Mouse (Mus musculus) large intestine, adult 2 months (tissue): ENCODE results near the gene Tasp1. TPM values are rescaled to one million over a fixed set of nuclear protein-coding genes. Genes with fewer than 3 reads are reported as not detected.
A peak's percentile ranks its signal among the peaks of the same experiment; 100 is the strongest.

Experiments used
- DNase-seq: peaks from one replicate; pipeline ENCODE4 v3.0.0-alpha.2; 2012; ENCODE audit warnings: low read depth, low spot score
- WGBS: fragments of 180-500 bp; shearing (Covaris S2); methylation state at CpG from one replicate; pipeline ENCODE4 v1.1.7; 2018; 5-methylcytosine and 5-hydroxymethylcytosine counted together
- polyA plus RNA-seq: library from polyadenylated mRNA; depleted of rRNA; stranded (reverse); fragments of >200 nt; gene quantifications from 2 replicates; pipeline ENCODE4 v1.2.3, GENCODE M21; 2012; rRNA removed

Tasp1 gene
- polyA plus RNA-seq, 1 experiment, result 2.4 TPM

GRCm38 (mm10) chr2:139792345-139793120 is 274.1 kb downstream of the Tasp1 start:
- 82% methylated on average over 9 of the region's 9 CpGs for WGBS
- DNase-seq, result no peak

- DNase-seq, result peak; percentile 39
- WGBS, result 16% methylated on average over 4 of the region's 4 CpGs
Measured at GRCm38 (mm10) chr2:139788658-139789057, 277.9 kb downstream of the Tasp1 start.

GRCm38 (mm10) chr2:139784946-139785345 is 281.7 kb downstream of the Tasp1 start:
- WGBS, result 57% methylated on average over 2 of the region's 2 CpGs
- no peak for DNase-seq

GRCm38 (mm10) chr2:139784465-139784864 is 282.1 kb downstream of the Tasp1 start:
- 65% methylated on average over 1 of the region's 1 CpGs for WGBS
- DNase-seq, result no peak

Other genes with a start within 250 kb of the Tasp1 start
- gene Gm17374, start 85.2 kb upstream of the Tasp1 start, polyA plus RNA-seq, result not detected in 2 replicates
- gene Esf1, start 103.8 kb upstream of the Tasp1 start, polyA plus RNA-seq, result 0.68 and 0.80 TPM in 2 replicates
- gene Ndufaf5, start 103.8 kb upstream of the Tasp1 start, polyA plus RNA-seq, result 5.0 and 5.4 TPM in 2 replicates